Mouse (Mus musculus): ENCODE data around the gene Mtg1.

Mtg1 gene

GRCm38 (mm10) chr7:140137135-140138020, at the start of gene Mtg1:
Gene Mtg1 (plus strand): TSS chr7:140137564.
- DNase-seq, result peak; percentile 99

GRCm38 (mm10) chr7:140090601-140091000, 46.8 kb upstream of the Mtg1 start:
- DNase-seq, result no peak

GRCm38 (mm10) chr7:140092924-140093528, 44.3 kb upstream of the Mtg1 start, which contains the start of gene Prap1:
Gene Prap1 (plus strand): TSS chr7:140093395.
- DNase-seq, result no peak

GRCm38 (mm10) chr7:140094954-140095353, 42.4 kb upstream of the Mtg1 start:
- DNase-seq, result no peak

GRCm38 (mm10) chr7:140095556-140095955, 41.8 kb upstream of the Mtg1 start:
- no peak for DNase-seq

- DNase-seq, result no peak
These were observed 41.3 kb upstream of the Mtg1 start for GRCm38 (mm10) chr7:140096055-140096454.

- DNase-seq, result no peak
These were observed 38.9 kb upstream of the Mtg1 start for GRCm38 (mm10) chr7:140098466-140098865.

GRCm38 (mm10) chr7:140101498-140101897, 35.9 kb upstream of the Mtg1 start:
- no peak for DNase-seq

GRCm38 (mm10) chr7:140101993-140102860, 35.1 kb upstream of the Mtg1 start, which contains the start of gene Fuom:
Gene Fuom (minus strand): TSS chr7:140102441.
- DNase-seq, result peak; percentile 99

GRCm38 (mm10) chr7:140104009-140104408, 33.4 kb upstream of the Mtg1 start:
- no peak for DNase-seq

- no peak for DNase-seq
These were observed 25.4 kb upstream of the Mtg1 start for GRCm38 (mm10) chr7:140111943-140112342.

- DNase-seq, result peak; percentile 98
These were observed 21.6 kb upstream of the Mtg1 start, which contains the start of gene Paox for GRCm38 (mm10) chr7:140115583-140116328. Gene Paox (plus strand): TSS chr7:140115799.

GRCm38 (mm10) chr7:140116329-140117054, 20.9 kb upstream of the Mtg1 start, which contains the start of gene Echs1:
Gene Echs1 (minus strand): TSS chr7:140116476.
- peak; percentile 99 for DNase-seq

GRCm38 (mm10) chr7:140120484-140120883, 16.9 kb upstream of the Mtg1 start:
- DNase-seq, result no peak

- DNase-seq, result no peak
These were observed 15.9 kb upstream of the Mtg1 start for GRCm38 (mm10) chr7:140121338-140121910.

- peak; percentile 93 for DNase-seq
These were observed 14.6 kb upstream of the Mtg1 start for GRCm38 (mm10) chr7:140122765-140123164.

- no peak for DNase-seq
These were observed 13.0 kb upstream of the Mtg1 start for GRCm38 (mm10) chr7:140124382-140124781.

- DNase-seq, result peak; percentile 99
These were observed 11.9 kb upstream of the Mtg1 start for GRCm38 (mm10) chr7:140125278-140126021.

- DNase-seq, result peak; percentile 93
These were observed 11.4 kb upstream of the Mtg1 start for GRCm38 (mm10) chr7:140126022-140126350.

GRCm38 (mm10) chr7:140126934-140127333, 10.4 kb upstream of the Mtg1 start:
- peak; percentile 92 for DNase-seq

Measured in heart, adult 11 months (tissue).